In the genomic region with DNA sequence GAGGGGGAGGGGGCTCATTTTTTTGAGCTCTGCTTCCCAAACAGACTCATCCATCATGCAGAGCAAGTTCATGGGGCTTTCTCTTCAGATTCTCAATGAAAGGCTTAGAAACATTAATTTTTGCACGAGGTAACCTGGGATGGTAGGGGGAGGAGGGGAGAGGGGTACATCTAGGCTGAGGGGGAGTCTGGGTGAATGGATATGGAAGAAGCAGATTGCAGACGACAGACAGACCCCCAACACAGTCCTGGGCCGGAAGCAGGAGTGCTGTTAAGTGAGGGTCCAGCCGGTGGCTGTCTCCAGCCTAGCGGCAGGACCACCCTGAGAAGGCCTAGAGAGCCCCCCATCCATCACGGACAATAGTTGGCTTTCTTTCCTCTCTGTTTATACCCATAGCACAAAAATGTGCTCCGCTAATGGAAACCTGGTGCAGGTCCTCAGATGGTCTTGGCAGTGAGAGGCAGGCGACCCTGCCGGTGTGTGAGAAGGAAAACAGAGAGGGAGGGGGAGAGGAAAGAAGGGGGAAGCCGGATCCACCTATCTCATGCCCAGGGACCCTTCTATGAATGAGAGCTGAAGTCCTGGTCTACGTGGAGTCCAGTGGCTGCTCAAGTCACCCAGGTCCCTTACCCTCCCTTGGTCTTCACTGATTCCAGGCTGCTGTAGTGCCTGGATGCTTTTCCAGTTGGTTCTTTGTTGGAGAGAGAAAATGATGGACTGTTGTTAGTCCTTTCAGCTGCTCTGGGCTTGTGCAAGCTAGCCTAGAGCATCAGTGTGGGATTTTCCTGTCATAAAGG, we compare ENCODE assay signal across 9 mouse cellular contexts.
DNase-seq lines count a peak whose midpoint lies in the region; ATAC-seq and TF ChIP-seq lines count a peak whose summit lies in the region.
"Had no signal": no experiment of that assay in that cellular context is flagged by ENCODE, and none has a peak within 500 bp of the region (broad histone marks: within the 10 kb centered on the region; RNA-seq: fewer than 3 reads in every experiment).

No protein-coding gene starts in this region.

- peak overlapping the region; percentile 62 for H3K27ac ChIP-seq in kidney, postnatal 0 days
- peak overlapping the region; percentile 96 for H3K27ac ChIP-seq in embryonic facial prominence, embryonic 12.5 days

- peak overlapping the region; percentile 34 for H3K4me2 ChIP-seq in kidney, postnatal 0 days (ENCODE audit: low read length)
- H3K4me2 ChIP-seq in embryonic facial prominence, embryonic 12.5 days (replicated peaks): peak overlapping the region; percentile 39

- no peaks in the 10 kb centered on the region for H3K36me3 ChIP-seq in kidney, postnatal 0 days (ENCODE audit: insufficient read depth, low read length)
- no peaks in the 10 kb centered on the region for H3K36me3 ChIP-seq in embryonic facial prominence, embryonic 12.5 days

- 0 out of 2 replicates have a peak, but pooled peaks have one; percentile 11 for ATAC-seq in kidney, postnatal 0 days (replicated peaks; ENCODE audit: low FRiP score, low read depth)
- peak; percentile 59 for ATAC-seq in embryonic facial prominence, embryonic 12.5 days (ENCODE audit: insufficient number of reproducible peaks, insufficient read depth, low FRiP score, low TSS enrichment)

- WGBS in kidney, postnatal 0 days: 22% methylated on average over 11 of the region's 11 CpGs
- 3% methylated on average over 11 of the region's 11 CpGs for WGBS in embryonic facial prominence, embryonic 12.5 days

- DNase-seq in kidney, postnatal 0 days (ENCODE audit: low spot score): no peak
- DNase-seq in kidney, adult 9 months: no peak
- DNase-seq in hindlimb bud, embryonic 11.5 days (ENCODE audit: extremely low spot score, low read depth, low spot score): peak; percentile 37
- peak; percentile 72 for DNase-seq in neural tube, embryonic 10.5 days (ENCODE audit: extremely low spot score, low spot score)
- DNase-seq in ovary, adult 18-20 months (ENCODE audit: low spot score): no peak
- no peak for DNase-seq in right cerebral cortex, postnatal 10 days (ENCODE audit: low spot score in 2 of 2)
- DNase-seq in kidney, adult 8-10 months: no peak
- DNase-seq: cerebellum, adult 9-10 months had no signal

- no peaks in the 10 kb centered on the region for H3K27me3 ChIP-seq in kidney, postnatal 0 days (ENCODE audit: insufficient read depth, low read length)
- no peaks in the 10 kb centered on the region for H3K27me3 ChIP-seq in embryonic facial prominence, embryonic 12.5 days

- TF ChIP-seq CTCF in kidney, postnatal 0 days (IDR thresholded peaks at IDR 0.05; ENCODE audit: low read depth): no peak

- H3K4me1 ChIP-seq in kidney, postnatal 0 days (replicated peaks; ENCODE audit: insufficient read depth, low read length): 0 out of 2 replicates have a peak, but pooled peaks cover 7% of the 10 kb centered on the region
- peaks cover 27% of the 10 kb centered on the region for H3K4me1 ChIP-seq in embryonic facial prominence, embryonic 12.5 days

- no peak overlapping the region for H3K4me3 ChIP-seq in kidney, postnatal 0 days (replicated peaks; ENCODE audit: low read depth, low read length)
- peak overlapping the region; percentile 11 for H3K4me3 ChIP-seq in embryonic facial prominence, embryonic 12.5 days

- H3K9ac ChIP-seq in kidney, postnatal 0 days (ENCODE audit: low read depth, low read length): no peak overlapping the region
- peak overlapping the region; percentile 20; the same call in 1 of the 2 replicates for H3K9ac ChIP-seq in embryonic facial prominence, embryonic 12.5 days

- no peaks in the 10 kb centered on the region for H3K9me3 ChIP-seq in kidney, postnatal 0 days (replicated peaks; ENCODE audit: low read length)
- no peaks in the 10 kb centered on the region for H3K9me3 ChIP-seq in embryonic facial prominence, embryonic 12.5 days

Comparison
In these comparisons a context has a peak if more than half of its experiments do, and no peak if none do; other contexts are left out.
1. DNase-seq: peak in hindlimb bud, embryonic 11.5 days (single experiment) and neural tube, embryonic 10.5 days (single experiment); none in kidney, postnatal 0 days (single experiment), kidney, adult 9 months (single experiment), ovary, adult 18-20 months (single experiment), right cerebral cortex, postnatal 10 days (0 of 2) and kidney, adult 8-10 months (0 of 2).